Mouse (Mus musculus): ENCODE measurements around the gene Hip1.

- TF ChIP-seq ZNF384 (IDR thresholded peaks at IDR 0.05; ENCODE audit: low read depth, low read length) (no peak), ZC3H11A (IDR thresholded peaks at IDR 0.05; ENCODE audit: borderline replicate concordance, low read depth, low read length) (no peak), HCFC1 (IDR thresholded peaks at IDR 0.05; ENCODE audit: borderline replicate concordance, insufficient read depth, low read length) (no peak), CHD2 (IDR thresholded peaks at IDR 0.05; ENCODE audit: low read depth, low read length) (no peak)
Observed at GRCm38 (mm10) chr5:135428786-135429185, 116.1 kb downstream of the Hip1 start.
